Mouse (Mus musculus) CH12.LX (cell line): ENCODE results near the gene Anp32e. TPM values are rescaled to one million over a fixed set of nuclear protein-coding genes. Genes with fewer than 3 reads are reported as not detected.
"Not testable (repeated sequence)": the region's sequence is repeated elsewhere in the genome, so short reads cannot be mapped to it uniquely, and the experiment has no call there.

Experiments
- DNase-seq: peaks from one replicate; pipeline ENCODE4 v3.0.0-alpha.2; 2013; ENCODE audit errors: extremely low read depth
- H3K27ac ChIP-seq: 2 replicates; pipeline ENCODE4 v1.5.1; 2012; ENCODE audit warnings: low read depth, mild to moderate bottlenecking, control low read depth, moderate library complexity; ENCODE audit not compliant: insufficient read depth
- H3K27me3 ChIP-seq: replicated peaks from 2 replicates; pipeline ENCODE3; 2012; ENCODE audit warnings: inconsistent platforms
- H3K36me3 ChIP-seq, 2 experiments: replicated peaks in 1 of 2; 2 replicates each; pipeline versions ENCODE3 to v1.6.1; 2012; ENCODE audit warnings: inconsistent platforms in 1 of 2, low read length in 1 of 2, mild to moderate bottlenecking in 1 of 2, mixed read lengths in 1 of 2, moderate library complexity in 1 of 2; ENCODE audit not compliant: control insufficient read depth in 1 of 2, insufficient read depth in 1 of 2
- H3K4me1 ChIP-seq, 2 experiments: 2 replicates each; pipeline ENCODE4 v1.6.1; 2012; ENCODE audit warnings: inconsistent platforms in 1 of 2, moderate library complexity in 1 of 2; ENCODE audit not compliant: insufficient read depth in 2 of 2, control insufficient read depth in 1 of 2
- H3K4me2 ChIP-seq: 2 replicates; pipeline ENCODE4 v1.6.1; 2012; ENCODE audit warnings: low read depth, mild to moderate bottlenecking, control low read depth; ENCODE audit not compliant: poor library complexity, insufficient read depth, severe bottlenecking
- H3K4me3 ChIP-seq, 3 experiments: fragments of 150-350 bp in 1 of 3; sonication (generic) in 1 of 3; replicated peaks in 1 of 3; 2 replicates each; pipeline versions ENCODE3 to v1.5.1; 2011 to 2012; ENCODE audit warnings: low read depth in 2 of 3, low read length in 2 of 3, mild to moderate bottlenecking in 2 of 3, moderate library complexity in 2 of 3, control low read depth in 1 of 3, improper control_type of control experiment in 1 of 3, inconsistent platforms in 1 of 3, mixed read lengths in 1 of 3; ENCODE audit not compliant: poor library complexity in 1 of 3
- H3K79me2 ChIP-seq: replicated peaks from 2 replicates; pipeline ENCODE4 v1.6.1; 2012; ENCODE audit warnings: mild to moderate bottlenecking, moderate library complexity; ENCODE audit not compliant: control insufficient read depth, poor library complexity, insufficient read depth, severe bottlenecking; ENCODE audit errors: extremely low read depth
- H3K9ac ChIP-seq: 2 replicates; pipeline ENCODE4 v1.6.1; 2012; ENCODE audit warnings: low read depth, mild to moderate bottlenecking, control low read depth, moderate library complexity; ENCODE audit not compliant: insufficient read depth
- H3K9me3 ChIP-seq: replicated peaks from 2 replicates; pipeline ENCODE3; 2012; ENCODE audit warnings: low read length, inconsistent platforms, mixed read lengths
- ELF1 ChIP-seq: IDR thresholded peaks from 2 replicates; pipeline ENCODE4 v1.6.1; 2014; ENCODE audit warnings: low read depth, mild to moderate bottlenecking, inconsistent platforms, low read length, improper control_type of control experiment
- POLR2A ChIP-seq: IDR thresholded peaks from 2 replicates; pipeline ENCODE4 v1.6.1; 2011; ENCODE audit warnings: low read depth, mild to moderate bottlenecking, improper control_type of control experiment, low read length
- TBP ChIP-seq: conservative IDR thresholded peaks from 2 replicates; pipeline ENCODE4 v1.6.1; 2011; ENCODE audit warnings: low read depth, low read length, improper control_type of control experiment
- UBTF ChIP-seq: IDR thresholded peaks from 2 replicates; pipeline ENCODE4 v1.6.1; 2012; ENCODE audit warnings: low read depth, mild to moderate bottlenecking, inconsistent platforms, low read length, improper control_type of control experiment, moderate library complexity
- USF2 ChIP-seq: conservative IDR thresholded peaks from 2 replicates; pipeline ENCODE4 v1.6.1; 2011; ENCODE audit warnings: low read depth, low read length, improper control_type of control experiment
- ZC3H11A ChIP-seq: IDR thresholded peaks from 2 replicates; pipeline ENCODE4 v1.6.1; 2012; ENCODE audit warnings: low read depth, mild to moderate bottlenecking, inconsistent platforms, low read length, improper control_type of control experiment
- ZNF384 ChIP-seq: IDR thresholded peaks from 2 replicates; pipeline ENCODE4 v1.6.1; 2012; ENCODE audit warnings: low read depth, low read length, improper control_type of control experiment, inconsistent platforms
- dilution Hi-C: fragments of 300-500 bp; cut with MboI; formaldehyde crosslinking; loops from 2 replicates; pipeline ENCODE4 v1.14.3; 2020; ENCODE audit warnings: low sequenced_read_pairs; ENCODE audit not compliant: extremely low pct_unique_long_range_greater_than_20kb, extremely low pct_ligation_motif_present
- in situ Hi-C: fragments of 300-500 bp; cut with MboI; formaldehyde crosslinking; loops from 3 replicates; pipeline ENCODE4 v1.14.3; 2019; ENCODE audit warnings: low sequenced_read_pairs, low pct_ligation_motif_present, low pct_unique_long_range_greater_than_20kb, mixed read lengths
- polyA plus RNA-seq: library from polyadenylated mRNA; unstranded; fragments of >175 nt; gene quantifications from 2 replicates; pipeline ENCODE4 v1.2.1, GENCODE M21; 2012; ENCODE audit warnings: low read depth; ENCODE audit not compliant: insufficient read length
- total RNA-seq, 2 experiments: library from RNA; depleted of rRNA; stranded (reverse); fragments of 300-350 nt in 1 of 2; fragments of >200 nt in 1 of 2; gene quantifications; 2 replicates each; pipeline ENCODE4 v1.2.3; 2012 to 2014

Anp32e gene
- total and polyA plus RNA-seq, 3 experiments: 74.2 to 439 (median 85.2) TPM

DNA sequence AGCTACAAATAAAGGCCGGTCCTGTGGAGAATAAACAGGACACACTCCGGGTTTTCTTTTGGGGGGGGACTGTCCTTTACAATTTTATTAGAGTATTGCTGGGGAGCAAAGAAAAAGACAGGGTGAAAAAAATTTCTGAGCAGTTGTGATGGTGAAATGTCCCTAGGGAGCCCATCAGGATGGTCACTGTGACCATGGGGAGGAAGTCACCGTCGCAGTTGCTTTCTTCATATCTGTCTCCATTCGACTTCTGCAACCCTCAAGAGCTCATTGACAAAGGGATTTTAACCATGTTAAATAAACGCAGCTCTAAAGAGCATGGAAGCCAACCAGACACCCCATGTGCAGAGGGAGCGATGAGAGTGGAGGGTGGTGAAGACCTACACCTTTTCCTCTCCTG is 12.3 kb upstream of the Anp32e start:
- Histone ChIP-seq H3K27ac (no peak overlapping the region), H3K4me2 (peak overlapping the region; percentile 47; the same call in 1 of the 2 replicates), H3K79me2 (no peaks in the 10 kb centered on the region), H3K36me3 (no peaks in the 10 kb centered on the region), H3K27me3 (peaks cover 9% of the 10 kb centered on the region), H3K9me3 (no peaks in the 10 kb centered on the region), H3K4me3 (no peak overlapping the region), H3K9ac (no peak overlapping the region), H3K4me1 (peaks cover 0 to 8% of the 10 kb centered on the region in 2 experiments; a peak in 2 of 4 replicates)
- TF ChIP-seq ZNF384 (peak; percentile 43; the same call in 1 of the 2 replicates), POLR2A (no peak)
- no peak for DNase-seq
- in situ Hi-C loops (no loop called here), dilution Hi-C loops (no loop called here)

DNA sequence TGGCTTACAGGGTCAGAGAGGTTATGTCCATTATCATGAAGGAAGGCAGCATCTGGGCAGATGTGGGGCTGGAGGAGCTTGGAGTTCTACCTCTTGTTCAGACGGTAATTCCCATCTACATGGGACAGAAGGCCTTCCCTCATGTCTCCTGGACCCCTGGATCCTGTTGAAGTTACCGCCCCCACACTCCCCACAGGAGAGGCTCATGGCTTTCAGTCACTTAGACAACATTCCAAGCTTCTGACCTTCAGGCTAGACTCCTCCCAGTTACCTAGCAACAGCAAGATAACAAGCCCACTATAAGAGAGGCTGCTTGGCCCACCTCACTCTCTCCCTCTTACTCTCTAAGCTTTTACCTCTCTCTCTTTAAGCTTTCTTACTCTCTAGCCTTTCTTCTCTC is 8.5 kb upstream of the Anp32e start:
- H3K9ac ChIP-seq, DNase-seq, H3K4me2 ChIP-seq, H3K4me3 ChIP-seq, H3K79me2 ChIP-seq, H3K27ac ChIP-seq, H3K9me3 ChIP-seq, dilution Hi-C loops, in situ Hi-C loops, H3K27me3 ChIP-seq, H3K36me3 ChIP-seq, H3K4me1 ChIP-seq: not testable (repeated sequence)

DNA sequence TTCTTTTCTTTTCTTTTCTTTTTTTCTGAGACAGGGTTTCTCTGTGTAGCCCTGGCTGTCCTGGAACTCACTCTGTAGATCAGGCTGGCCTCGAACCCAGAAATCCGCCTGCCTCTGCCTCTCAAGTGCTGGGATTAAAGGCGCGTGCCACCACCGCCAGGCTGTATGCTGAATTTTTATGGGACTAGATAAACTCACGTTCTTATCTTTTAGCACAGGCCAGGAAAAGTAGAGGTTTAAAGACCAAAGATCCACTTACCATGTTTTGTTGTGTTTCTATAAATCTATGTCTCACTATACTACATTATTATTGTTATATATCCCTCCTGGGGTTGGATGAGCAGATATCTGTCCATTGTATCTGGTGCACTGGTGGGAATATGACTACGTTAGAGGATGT is 5.6 kb upstream of the Anp32e start:
- H3K36me3 ChIP-seq, dilution Hi-C loops, H3K4me3 ChIP-seq, in situ Hi-C loops, H3K27me3 ChIP-seq, H3K9ac ChIP-seq, H3K27ac ChIP-seq, H3K79me2 ChIP-seq, DNase-seq, H3K4me1 ChIP-seq, H3K4me2 ChIP-seq, H3K9me3 ChIP-seq: not testable (repeated sequence)

GRCm38 (mm10) chr3:95924185-95924584 is 4.9 kb upstream of the Anp32e start:
- H3K27me3 ChIP-seq: no peaks in the 10 kb centered on the region
- H3K79me2 ChIP-seq: no peaks in the 10 kb centered on the region; the same call in 1 of the 2 replicates
- no peaks in the 10 kb centered on the region for H3K9me3 ChIP-seq
- in situ Hi-C loops: no loop called here
- H3K9ac ChIP-seq: no peak overlapping the region
- H3K4me1 ChIP-seq: peaks cover 3 to 4% of the 10 kb centered on the region in 2 experiments
- TF ChIP-seq UBTF (no peak), TBP (no peak), ELF1 (no peak), ZC3H11A (no peak), USF2 (no peak)
- dilution Hi-C loops: no loop called here
- H3K27ac ChIP-seq: no peak overlapping the region
- no peak for DNase-seq
- H3K4me3 ChIP-seq: no peak overlapping the region
- H3K4me2 ChIP-seq: no peak overlapping the region
- H3K36me3 ChIP-seq: no peaks in the 10 kb centered on the region
